ENCODE assay signal across 23 mouse cellular contexts in the genomic region with DNA sequence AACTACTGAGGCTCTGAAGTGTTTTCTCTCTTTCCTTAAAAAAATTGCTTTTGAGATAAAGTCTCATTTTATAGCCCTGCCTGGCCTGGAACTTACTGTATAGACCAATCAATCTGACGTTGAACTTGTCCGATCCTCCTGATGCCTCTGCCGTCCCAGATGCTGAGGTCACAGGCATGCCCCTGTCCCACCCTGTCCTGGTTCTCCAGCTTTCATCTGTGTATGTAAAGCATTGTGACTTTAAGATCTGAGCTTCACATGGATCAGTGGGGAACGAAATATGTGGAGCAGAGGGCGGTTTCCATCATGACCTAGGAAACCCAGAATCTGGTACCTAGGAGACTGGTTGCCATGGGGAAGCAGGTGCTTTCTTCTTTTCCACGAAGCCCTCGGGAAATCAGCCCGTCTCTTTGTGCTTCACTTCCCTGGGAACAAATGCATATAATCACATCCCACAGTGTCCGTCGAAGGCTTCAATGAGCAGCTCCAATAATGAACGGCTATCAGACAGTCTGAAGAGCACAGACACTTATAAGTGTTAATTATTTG. TPM values are rescaled to one million over a fixed set of nuclear protein-coding genes. Genes with fewer than 3 reads are reported as not detected.
DNase-seq lines count a peak whose midpoint lies in the region; ATAC-seq and TF ChIP-seq lines count a peak whose summit lies in the region.
"Had no signal": no experiment of that assay in that cellular context is flagged by ENCODE, and none has a peak within 500 bp of the region (broad histone marks: within the 10 kb centered on the region; RNA-seq: fewer than 3 reads in every experiment).

No protein-coding gene starts in this region.

- no peaks in the 10 kb centered on the region for H3K36me3 ChIP-seq in forebrain, postnatal 0 days (ENCODE audit: insufficient read depth)
- no peaks in the 10 kb centered on the region for H3K36me3 ChIP-seq in forebrain, embryonic 11.5 days (ENCODE audit: control insufficient read depth, insufficient read depth, low read length)
- H3K36me3 ChIP-seq in hindbrain, postnatal 0 days (ENCODE audit: insufficient read depth, low read length) = no peaks in the 10 kb centered on the region
- H3K36me3 ChIP-seq in neural tube, embryonic 11.5 days (ENCODE audit: control insufficient read depth, insufficient read depth, low read length) = no peaks in the 10 kb centered on the region

- no peaks in the 10 kb centered on the region for H3K27me3 ChIP-seq in forebrain, postnatal 0 days (ENCODE audit: insufficient read depth, low read length)
- H3K27me3 ChIP-seq in forebrain, embryonic 11.5 days (ENCODE audit: control insufficient read depth, insufficient read depth, low read length) = no peaks in the 10 kb centered on the region
- no peaks in the 10 kb centered on the region for H3K27me3 ChIP-seq in hindbrain, postnatal 0 days (ENCODE audit: insufficient read depth, low read length)
- no peaks in the 10 kb centered on the region for H3K27me3 ChIP-seq in neural tube, embryonic 11.5 days (ENCODE audit: control insufficient read depth, insufficient read depth, low read length)

- peak; percentile 25; the same call in 1 of the 2 replicates for ATAC-seq in forebrain, postnatal 0 days
- no peak for ATAC-seq in forebrain, embryonic 11.5 days (replicated peaks; ENCODE audit: low FRiP score)
- ATAC-seq in hindbrain, postnatal 0 days = no peak
- ATAC-seq in neural tube, embryonic 11.5 days (ENCODE audit: insufficient read depth, low FRiP score, low TSS enrichment) = no peak
- ATAC-seq: forebrain, embryonic 16.5 days had no signal

- no peaks in the 10 kb centered on the region for H3K4me1 ChIP-seq in forebrain, postnatal 0 days (ENCODE audit: insufficient read depth)
- no peaks in the 10 kb centered on the region; the same call in 1 of the 2 replicates for H3K4me1 ChIP-seq in forebrain, embryonic 11.5 days (replicated peaks; ENCODE audit: control insufficient read depth, insufficient read depth, low read length)
- H3K4me1 ChIP-seq in hindbrain, postnatal 0 days (ENCODE audit: insufficient read depth, low read length) = no peaks in the 10 kb centered on the region
- no peaks in the 10 kb centered on the region; the same call in 1 of the 2 replicates for H3K4me1 ChIP-seq in neural tube, embryonic 11.5 days (ENCODE audit: control insufficient read depth, insufficient read depth, low read length)

- intact Hi-C loops in gastrocnemius, postnatal 14 days (cut with DNase I; ENCODE audit: low total_unique reads) = no loop called here

- no peak overlapping the region for H3K27ac ChIP-seq in forebrain, postnatal 0 days (ENCODE audit: low read depth, low read length)
- H3K27ac ChIP-seq in forebrain, embryonic 11.5 days (ENCODE audit: low read depth, low read length) = no peak overlapping the region
- no peak overlapping the region for H3K27ac ChIP-seq in hindbrain, postnatal 0 days
- no peak overlapping the region for H3K27ac ChIP-seq in neural tube, embryonic 11.5 days (ENCODE audit: low read depth, low read length)

- no peak overlapping the region for H3K9ac ChIP-seq in forebrain, postnatal 0 days
- no peak overlapping the region for H3K9ac ChIP-seq in forebrain, embryonic 11.5 days (ENCODE audit: low read length)
- no peak overlapping the region for H3K9ac ChIP-seq in hindbrain, postnatal 0 days (replicated peaks; ENCODE audit: low read length)
- H3K9ac ChIP-seq in neural tube, embryonic 11.5 days (ENCODE audit: low read length) = no peak overlapping the region
- H3K9ac ChIP-seq: lung, embryonic 14.5 days had no signal

- H3K9me3 ChIP-seq in forebrain, postnatal 0 days (ENCODE audit: low read length) = no peaks in the 10 kb centered on the region
- H3K9me3 ChIP-seq in forebrain, embryonic 11.5 days (ENCODE audit: control insufficient read depth, low read length) = no peaks in the 10 kb centered on the region
- H3K9me3 ChIP-seq in hindbrain, postnatal 0 days (ENCODE audit: low read length) = no peaks in the 10 kb centered on the region
- H3K9me3 ChIP-seq in neural tube, embryonic 11.5 days (ENCODE audit: control insufficient read depth, low read length) = no peaks in the 10 kb centered on the region

- 38% methylated on average over 11 of the region's 11 CpGs for WGBS in forebrain, postnatal 0 days
- WGBS in forebrain, embryonic 11.5 days = 48% methylated on average over 11 of the region's 11 CpGs
- WGBS in hindbrain, postnatal 0 days = 15% methylated on average over 11 of the region's 11 CpGs
- 49% methylated on average over 11 of the region's 11 CpGs for WGBS in neural tube, embryonic 11.5 days

- peak; percentile 8 for DNase-seq in forebrain, postnatal 0 days
- DNase-seq in forebrain, embryonic 11.5 days (ENCODE audit: low spot score) = no peak
- peak; percentile 31 for DNase-seq in embryo, embryonic 11 days
- peak; percentile 57 for DNase-seq in hindbrain, postnatal 0 days (ENCODE audit: low spot score)
- peak; percentile 56 for DNase-seq in neural tube, embryonic 11.5 days (ENCODE audit: low spot score)
- no peak for DNase-seq in urinary bladder, postnatal 14 days (ENCODE audit: low spot score)
- DNase-seq in gastrocnemius, postnatal 14 days = no peak
- DNase-seq: adrenal gland, adult 8-10 months; B cell, adult 2 months; cerebellum, adult 2 months; heart, adult 18-20 months; kidney, adult 2 months; kidney, postnatal 36 days; lung, postnatal 4 days had no signal

- no peak overlapping the region for H3K4me3 ChIP-seq in forebrain, postnatal 0 days (ENCODE audit: low read depth, low read length)
- no peak overlapping the region for H3K4me3 ChIP-seq in forebrain, embryonic 11.5 days (ENCODE audit: low read depth, low read length)
- no peak overlapping the region for H3K4me3 ChIP-seq in hindbrain, postnatal 0 days (ENCODE audit: low read length)
- no peak overlapping the region for H3K4me3 ChIP-seq in neural tube, embryonic 11.5 days (ENCODE audit: low read depth, low read length)

- no peak for TF ChIP-seq CTCF in forebrain, postnatal 0 days (IDR thresholded peaks at IDR 0.05; ENCODE audit: low read depth)
- no peak for TF ChIP-seq CTCF in hindbrain, postnatal 0 days (IDR thresholded peaks at IDR 0.05; ENCODE audit: low read depth)

- H3K4me2 ChIP-seq in forebrain, postnatal 0 days (ENCODE audit: low read depth) = no peak overlapping the region
- no peak overlapping the region for H3K4me2 ChIP-seq in forebrain, embryonic 11.5 days (ENCODE audit: low read depth, low read length, severe bottlenecking)
- H3K4me2 ChIP-seq in hindbrain, postnatal 0 days (ENCODE audit: low read depth, low read length) = 0 out of 2 replicates have a peak overlapping the region, but pooled peaks have one; percentile 0
- no peak overlapping the region for H3K4me2 ChIP-seq in neural tube, embryonic 11.5 days (ENCODE audit: low read depth)
- H3K4me2 ChIP-seq: lung, embryonic 14.5 days had no signal

RNA-seq across cellular contexts. Expression of gene Krt26, which starts 1.6 kb away (rescaled TPM):
- 0.14 TPM in 1 of 2 replicates, not detected in the other for total RNA-seq in forebrain, postnatal 0 days (2014; rRNA removed)
- 0.12 and 0.15 TPM in 2 replicates for polyA plus RNA-seq in forebrain, postnatal 0 days (2015; fragmentation: Nextera tagmentation; extraction: Ambion mirVana)
- not detected in 2 replicates for polyA plus RNA-seq in forebrain, embryonic 11.5 days (2014; fragmentation: Nextera tagmentation; extraction: Ambion mirVana)
- 0.50 and 0.99 TPM in 2 replicates for total RNA-seq in hindbrain, postnatal 0 days (2014; rRNA removed)
- 0.50 and 0.79 TPM in 2 replicates for polyA plus RNA-seq in hindbrain, postnatal 0 days (2015; fragmentation: Nextera tagmentation; extraction: Ambion mirVana)
- 0.12 TPM in 1 of 2 replicates, not detected in the other for polyA plus RNA-seq in neural tube, embryonic 11.5 days (2014; fragmentation: Nextera tagmentation; extraction: Ambion mirVana)
- total RNA-seq in gastrocnemius, postnatal 14 days (2021) = not detected
- total RNA-seq: adrenal gland, adult 8-10 months; gastrocnemius, adult 18-20 months; heart, adult 18-20 months; left cerebral cortex, postnatal 25 days; liver, adult 2 months; neutrophil, adult 5-6 weeks had no signal
- polyA plus RNA-seq: heart, embryonic 16.5 days; kidney, adult 2 months; liver, adult 2 months; lung, embryonic 14.5 days; urinary bladder, adult 2 months had no signal

RNA-seq across cellular contexts. Expression of gene Krt27, which starts 11.5 kb away (rescaled TPM):
- total RNA-seq in forebrain, postnatal 0 days (2014; rRNA removed) = 0.23 TPM in 1 of 2 replicates, not detected in the other
- 0.10 TPM in 1 of 2 replicates, not detected in the other for polyA plus RNA-seq in forebrain, postnatal 0 days (2015; fragmentation: Nextera tagmentation; extraction: Ambion mirVana)
- polyA plus RNA-seq in forebrain, embryonic 11.5 days (2014; fragmentation: Nextera tagmentation; extraction: Ambion mirVana) = not detected in 2 replicates
- total RNA-seq in hindbrain, postnatal 0 days (2014; rRNA removed) = 0.40 and 0.89 TPM in 2 replicates
- 0.34 and 0.35 TPM in 2 replicates for polyA plus RNA-seq in hindbrain, postnatal 0 days (2015; fragmentation: Nextera tagmentation; extraction: Ambion mirVana)
- not detected in 2 replicates for polyA plus RNA-seq in neural tube, embryonic 11.5 days (2014; fragmentation: Nextera tagmentation; extraction: Ambion mirVana)
- not detected for total RNA-seq in gastrocnemius, postnatal 14 days (2021)
- total RNA-seq: adrenal gland, adult 8-10 months; gastrocnemius, adult 18-20 months; heart, adult 18-20 months; layer of hippocampus, postnatal 14 days; left cerebral cortex, postnatal 25 days; liver, adult 2 months; neutrophil, adult 5-6 weeks had no signal
- polyA plus RNA-seq: cerebellum, adult 2 months; forebrain, embryonic 16.5 days; heart, embryonic 16.5 days; kidney, adult 2 months; liver, adult 2 months; lung, embryonic 14.5 days; urinary bladder, adult 2 months had no signal

RNA-seq across cellular contexts. Expression of gene Krt25, which starts 16.6 kb away (rescaled TPM):
- total RNA-seq in forebrain, postnatal 0 days (2014; rRNA removed) = not detected in 2 replicates
- 0.11 and 0.24 TPM in 2 replicates for polyA plus RNA-seq in forebrain, postnatal 0 days (2015; fragmentation: Nextera tagmentation; extraction: Ambion mirVana)
- polyA plus RNA-seq in forebrain, embryonic 11.5 days (2014; fragmentation: Nextera tagmentation; extraction: Ambion mirVana) = not detected in 2 replicates
- total RNA-seq in hindbrain, postnatal 0 days (2014; rRNA removed) = 1.3 and 1.4 TPM in 2 replicates
- polyA plus RNA-seq in hindbrain, postnatal 0 days (2015; fragmentation: Nextera tagmentation; extraction: Ambion mirVana) = 1.3 and 1.4 TPM in 2 replicates
- 0.12 and 0.23 TPM in 2 replicates for polyA plus RNA-seq in neural tube, embryonic 11.5 days (2014; fragmentation: Nextera tagmentation; extraction: Ambion mirVana)
- total RNA-seq in gastrocnemius, postnatal 14 days (2021) = not detected
- total RNA-seq: adrenal gland, adult 8-10 months; heart, adult 18-20 months; layer of hippocampus, postnatal 14 days; left cerebral cortex, postnatal 25 days; liver, adult 2 months; neutrophil, adult 5-6 weeks had no signal
- polyA plus RNA-seq: forebrain, embryonic 16.5 days; liver, adult 2 months; lung, embryonic 14.5 days; urinary bladder, adult 2 months had no signal

RNA-seq across cellular contexts. Expression of gene Krt28, which starts 35.3 kb away (rescaled TPM):
- total RNA-seq in forebrain, postnatal 0 days (2014; rRNA removed) = 0.15 and 0.19 TPM in 2 replicates
- polyA plus RNA-seq in forebrain, postnatal 0 days (2015; fragmentation: Nextera tagmentation; extraction: Ambion mirVana) = 0.24 and 0.48 TPM in 2 replicates
- polyA plus RNA-seq in forebrain, embryonic 11.5 days (2014; fragmentation: Nextera tagmentation; extraction: Ambion mirVana) = 0.32 and 0.45 TPM in 2 replicates
- 0.05 and 0.75 TPM in 2 replicates for total RNA-seq in hindbrain, postnatal 0 days (2014; rRNA removed)
- polyA plus RNA-seq in hindbrain, postnatal 0 days (2015; fragmentation: Nextera tagmentation; extraction: Ambion mirVana) = 0.58 and 0.67 TPM in 2 replicates
- polyA plus RNA-seq in neural tube, embryonic 11.5 days (2014; fragmentation: Nextera tagmentation; extraction: Ambion mirVana) = 0.15 and 0.19 TPM in 2 replicates
- not detected for total RNA-seq in gastrocnemius, postnatal 14 days (2021)
- total RNA-seq: adrenal gland, adult 8-10 months; gastrocnemius, adult 18-20 months; heart, adult 18-20 months; liver, adult 2 months; neutrophil, adult 5-6 weeks had no signal
- polyA plus RNA-seq: forebrain, embryonic 16.5 days; heart, embryonic 16.5 days; kidney, adult 2 months; liver, adult 2 months; urinary bladder, adult 2 months had no signal

RNA-seq across cellular contexts. Expression of gene Krt10, which starts 49.8 kb away (rescaled TPM):
- 4.0 and 7.1 TPM in 2 replicates for total RNA-seq in forebrain, postnatal 0 days (2014; rRNA removed)
- 36.3 and 43.3 TPM in 2 replicates for polyA plus RNA-seq in forebrain, postnatal 0 days (2015; fragmentation: Nextera tagmentation; extraction: Ambion mirVana)
- polyA plus RNA-seq in forebrain, embryonic 11.5 days (2014; fragmentation: Nextera tagmentation; extraction: Ambion mirVana) = 26.8 and 28.3 TPM in 2 replicates
- 1.7 and 1.9 TPM in 2 replicates for total RNA-seq in hindbrain, postnatal 0 days (2014; rRNA removed)
- polyA plus RNA-seq in hindbrain, postnatal 0 days (2015; fragmentation: Nextera tagmentation; extraction: Ambion mirVana) = 40.4 and 45.1 TPM in 2 replicates
- 22.4 and 23.5 TPM in 2 replicates for polyA plus RNA-seq in neural tube, embryonic 11.5 days (2014; fragmentation: Nextera tagmentation; extraction: Ambion mirVana)
- 1 to 10 TPM; 4.5 to 5.7 TPM for total RNA-seq in gastrocnemius, postnatal 14 days (2021)

Comparison
In these comparisons a context has a peak if more than half of its experiments do, and no peak if none do; other contexts are left out.
1. DNase-seq: peak in forebrain, postnatal 0 days (single experiment), embryo, embryonic 11 days (single experiment), hindbrain, postnatal 0 days (single experiment) and neural tube, embryonic 11.5 days (single experiment); none in forebrain, embryonic 11.5 days (single experiment), urinary bladder, postnatal 14 days (single experiment) and gastrocnemius, postnatal 14 days (single experiment).